Mouse (Mus musculus): ENCODE results near the gene Rangrf.
"Not testable (repeated sequence)": the region's sequence is repeated elsewhere in the genome, so short reads cannot be mapped to it uniquely, and the experiment has no call there.

The Rangrf gene

GRCm38 (mm10) chr11:68942731-68943130 lies 32.3 kb downstream of the Rangrf start:
- DNase-seq (ENCODE audit: low spot score) = no peak

GRCm38 (mm10) chr11:68940516-68940915 lies 34.5 kb downstream of the Rangrf start:
- DNase-seq (ENCODE audit: low spot score) = no peak

GRCm38 (mm10) chr11:68939451-68940304 lies 35.3 kb downstream of the Rangrf start:
- DNase-seq (ENCODE audit: low spot score) = peak; percentile 88

GRCm38 (mm10) chr11:68936951-68937350 lies 38.0 kb downstream of the Rangrf start:
- DNase-seq (ENCODE audit: low spot score) = not testable (repeated sequence)

- no peak for DNase-seq (ENCODE audit: low spot score)
Observed at GRCm38 (mm10) chr11:68933885-68934507, 41.0 kb downstream of the Rangrf start.

- no peak for DNase-seq (ENCODE audit: low spot score)
Observed at GRCm38 (mm10) chr11:68929947-68930346, 45.0 kb downstream of the Rangrf start.

GRCm38 (mm10) chr11:68926981-68927380 lies 48.0 kb downstream of the Rangrf start, which contains the start of gene Odf4:
TSS of gene Odf4 (minus strand) at chr11:68927081.
- no peak for DNase-seq (ENCODE audit: low spot score)

- DNase-seq (ENCODE audit: low spot score) = no peak
Observed at GRCm38 (mm10) chr11:68924749-68925148, 50.2 kb downstream of the Rangrf start.

- DNase-seq (ENCODE audit: low spot score) = no peak
Observed at GRCm38 (mm10) chr11:68923191-68923590, 51.8 kb downstream of the Rangrf start.

Data from urinary bladder, postnatal 14 days (tissue).